Mouse (Mus musculus): Measurements from ENCODE around the gene Aipl1. TPM values are rescaled to one million over a fixed set of nuclear protein-coding genes. Genes with fewer than 3 reads are reported as not detected.

Aipl1 gene
- total RNA-seq (2021), result not detected

GRCm38 (mm10) chr11:72037409-72037808 lies at the start of gene Aipl1:
Aipl1 (minus strand) TSS chr11:72037509.
- DNase-seq (ENCODE audit: low spot score in 2 of 2), result no peak
- intact Hi-C loops (cut with DNase I), result loop anchor here (2.0 kb wide), 1 partner anchor 691 kb away; no protein-coding TSS in a partner anchor

- intact Hi-C loops (cut with DNase I), result loop anchor here (2.0 kb wide), 1 partner anchor 48 kb away; the partner anchor contains the start of gene Pitpnm3
- peak; percentile 73 to 78 for DNase-seq (ENCODE audit: low spot score in 2 of 2)
These were observed 49.1 kb upstream of the Aipl1 start for GRCm38 (mm10) chr11:72086251-72087046.

DNA sequence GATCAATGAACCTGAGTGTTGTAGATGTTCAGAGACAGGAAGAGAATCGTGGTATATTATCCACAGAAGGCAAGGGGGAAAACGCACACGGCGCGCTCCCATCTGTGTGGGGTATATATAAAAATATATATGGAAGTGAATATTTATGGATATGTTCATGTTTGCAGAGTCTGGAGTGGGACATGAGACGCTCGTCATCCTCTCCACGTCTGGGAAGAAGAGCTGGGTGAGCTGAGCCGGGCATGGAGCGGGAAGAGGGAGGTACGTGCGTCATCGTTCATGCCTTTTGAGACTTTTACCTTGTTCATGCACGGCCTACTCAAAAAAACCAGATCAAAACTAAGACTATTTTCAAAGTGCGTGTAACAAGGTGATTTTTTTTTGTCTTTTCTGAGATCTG lies 47.0 kb upstream of the Aipl1 start:
- intact Hi-C loops (cut with DNase I), result no loop called here
- peak; percentile 39 to 52 for DNase-seq (ENCODE audit: low spot score in 2 of 2)

DNA sequence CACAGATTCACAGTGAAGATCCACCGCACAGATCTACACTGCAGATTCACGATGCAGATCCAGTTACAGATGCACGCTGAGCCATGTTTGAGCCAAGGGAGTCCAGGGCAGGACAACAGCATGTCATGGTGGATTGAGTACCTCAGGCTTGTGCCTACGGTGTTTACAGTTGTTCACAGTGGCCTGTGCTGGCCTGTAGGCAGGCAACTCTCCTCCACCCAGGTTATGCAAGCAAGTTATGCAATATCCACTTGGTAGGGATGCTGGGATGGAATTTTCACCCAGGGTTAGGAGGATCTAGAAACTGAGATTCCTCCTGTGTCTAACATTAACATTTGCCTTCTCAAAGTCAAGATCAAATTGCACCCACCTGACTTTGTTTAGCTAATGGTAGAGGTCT lies 45.3 kb upstream of the Aipl1 start:
- intact Hi-C loops (cut with DNase I), result no loop called here
- no peak for DNase-seq (ENCODE audit: low spot score in 2 of 2)

- intact Hi-C loops (cut with DNase I), result no loop called here
- no peak for DNase-seq (ENCODE audit: low spot score in 2 of 2)
These were observed 43.2 kb upstream of the Aipl1 start for GRCm38 (mm10) chr11:72080461-72080860.

- intact Hi-C loops (cut with DNase I), result no loop called here
- no peak for DNase-seq (ENCODE audit: low spot score in 2 of 2)
These were observed 41.3 kb upstream of the Aipl1 start for GRCm38 (mm10) chr11:72078647-72079046.

GRCm38 (mm10) chr11:72078056-72078455 lies 40.7 kb upstream of the Aipl1 start:
- intact Hi-C loops (cut with DNase I), result no loop called here
- no peak for DNase-seq (ENCODE audit: low spot score in 2 of 2)

DNA sequence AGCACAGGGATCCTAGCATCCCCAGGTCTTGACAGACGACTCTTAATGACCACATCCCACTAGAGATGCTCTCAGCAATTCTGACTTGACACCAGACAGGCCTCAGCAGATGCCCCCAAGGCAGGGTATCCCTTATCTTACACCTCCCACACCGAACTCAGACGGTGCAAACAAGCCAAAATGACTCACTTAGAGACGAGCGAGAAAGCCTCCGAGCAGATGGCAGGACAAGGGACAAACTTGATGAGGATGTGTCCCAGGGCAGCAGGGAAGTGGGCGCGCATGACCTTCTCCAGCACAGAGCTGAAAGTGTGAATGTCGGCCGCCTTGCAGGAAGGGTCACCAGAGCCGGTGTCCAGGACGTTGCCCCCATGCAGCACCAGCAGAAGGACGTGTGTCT lies 36.9 kb upstream of the Aipl1 start:
- intact Hi-C loops (cut with DNase I), result no loop called here
- peak; percentile 30 to 34 for DNase-seq (ENCODE audit: low spot score in 2 of 2)

DNA sequence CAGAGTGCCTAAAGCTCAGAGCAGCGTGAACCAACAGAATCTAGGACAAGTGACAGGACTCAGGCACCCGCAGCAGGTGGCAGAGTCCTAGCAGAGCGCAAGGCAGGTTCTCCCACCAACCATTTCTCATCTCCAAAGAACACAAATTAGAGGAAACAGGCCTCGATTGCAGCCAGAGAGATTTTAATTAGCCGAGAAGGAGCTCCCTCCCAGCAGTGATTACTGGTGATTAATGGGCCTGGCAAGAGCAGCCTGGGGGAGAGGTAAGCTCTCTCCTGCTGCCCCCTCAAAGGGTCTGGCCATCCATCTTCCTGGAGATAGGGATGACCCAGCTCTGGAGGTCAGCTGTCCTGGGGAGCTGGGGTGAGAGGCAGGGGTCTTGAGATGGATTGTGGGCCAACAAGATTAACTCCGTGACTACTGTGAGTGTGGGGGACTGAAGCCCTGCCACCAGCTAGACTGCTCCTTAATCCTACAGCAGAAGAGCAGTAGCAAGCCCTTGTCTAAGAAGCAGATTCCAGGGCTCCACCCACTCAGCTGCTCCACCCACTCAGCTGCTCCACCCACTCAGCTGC lies 35.1 kb upstream of the Aipl1 start:
- intact Hi-C loops (cut with DNase I), result no loop called here
- DNase-seq (ENCODE audit: low spot score in 2 of 2), result no peak

DNA sequence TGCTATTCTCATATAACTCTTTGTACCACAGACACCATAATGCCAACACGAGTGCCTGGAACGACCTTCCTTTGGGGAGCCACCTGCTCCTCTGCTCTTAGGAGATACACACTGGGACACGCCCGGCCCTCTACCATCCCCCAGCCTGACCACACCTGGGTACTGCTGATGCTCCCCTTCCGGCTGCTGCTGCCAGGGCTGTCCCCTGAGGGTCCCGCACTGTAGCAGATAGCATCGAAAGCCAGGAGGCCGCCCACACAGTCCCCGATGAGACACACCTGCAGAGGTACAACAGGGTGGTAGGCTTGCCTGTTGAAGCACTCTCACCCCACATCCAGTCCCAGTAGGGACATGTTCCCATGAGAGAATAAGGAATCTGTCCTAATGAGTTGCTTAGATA lies 33.4 kb upstream of the Aipl1 start:
- no peak for DNase-seq (ENCODE audit: low spot score in 2 of 2)
- intact Hi-C loops (cut with DNase I), result no loop called here

DNA sequence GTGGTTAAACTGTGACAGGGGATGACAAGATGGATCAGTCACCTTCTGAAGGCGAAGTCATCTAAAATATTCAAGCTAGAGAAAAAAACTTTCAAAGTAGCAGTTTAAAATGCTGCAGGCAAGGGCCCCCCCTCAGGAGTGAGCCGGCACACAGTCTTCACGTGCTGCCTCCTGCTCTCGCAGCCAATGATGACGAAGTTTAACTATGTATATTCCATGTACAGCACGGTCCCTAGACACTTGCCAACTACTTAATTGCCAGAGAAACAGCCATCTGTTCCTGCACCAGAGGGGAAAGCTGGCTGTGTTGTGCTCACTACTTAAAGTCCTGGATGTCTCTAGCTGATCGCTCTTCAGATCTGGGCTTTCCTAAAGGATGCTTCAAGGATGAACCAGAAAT lies 30.7 kb upstream of the Aipl1 start:
- intact Hi-C loops (cut with DNase I), result no loop called here
- DNase-seq (ENCODE audit: low spot score in 2 of 2), result no peak

GRCm38 (mm10) chr11:72067326-72067725 lies 30.0 kb upstream of the Aipl1 start:
- DNase-seq (ENCODE audit: low spot score in 2 of 2), result no peak
- intact Hi-C loops (cut with DNase I), result no loop called here

GRCm38 (mm10) chr11:72066330-72066729 lies 29.0 kb upstream of the Aipl1 start:
- intact Hi-C loops (cut with DNase I), result no loop called here
- no peak for DNase-seq (ENCODE audit: low spot score in 2 of 2)

DNA sequence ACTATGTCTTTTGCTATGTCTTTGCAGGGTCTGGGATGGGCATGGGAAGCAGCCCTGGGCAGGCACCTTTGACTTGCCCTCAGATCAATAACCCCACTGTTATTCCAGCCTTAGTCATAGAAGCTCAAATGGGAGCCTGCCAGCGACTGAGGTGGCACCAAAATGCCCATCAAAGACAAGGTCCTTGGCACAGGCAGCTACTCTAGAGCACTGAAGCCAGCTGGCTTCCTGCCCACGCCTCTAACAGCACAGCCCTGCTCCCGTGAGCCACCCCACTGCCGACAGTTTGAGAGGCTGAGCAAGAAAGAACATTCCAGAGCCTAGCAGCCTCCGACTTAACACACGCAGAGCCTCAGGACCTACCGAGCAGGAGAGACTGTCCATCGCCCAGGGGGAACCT lies 27.8 kb upstream of the Aipl1 start:
- intact Hi-C loops (cut with DNase I), result no loop called here
- DNase-seq (ENCODE audit: low spot score in 2 of 2), result no peak

GRCm38 (mm10) chr11:72064414-72064813 lies 27.1 kb upstream of the Aipl1 start:
- intact Hi-C loops (cut with DNase I), result no loop called here
- no peak for DNase-seq (ENCODE audit: low spot score in 2 of 2)

GRCm38 (mm10) chr11:72061093-72061620 lies 23.8 kb upstream of the Aipl1 start:
- intact Hi-C loops (cut with DNase I), result no loop called here
- DNase-seq (ENCODE audit: low spot score in 2 of 2), result no peak

- intact Hi-C loops (cut with DNase I), result no loop called here
- no peak for DNase-seq (ENCODE audit: low spot score in 2 of 2)
These were observed 23.1 kb upstream of the Aipl1 start for GRCm38 (mm10) chr11:72060416-72060815.

- no peak for DNase-seq (ENCODE audit: low spot score in 2 of 2)
- intact Hi-C loops (cut with DNase I), result no loop called here
These were observed 19.9 kb upstream of the Aipl1 start for GRCm38 (mm10) chr11:72057166-72057565.

- intact Hi-C loops (cut with DNase I), result no loop called here
These were observed 17.9 kb upstream of the Aipl1 start for GRCm38 (mm10) chr11:72055176-72055575.

DNA sequence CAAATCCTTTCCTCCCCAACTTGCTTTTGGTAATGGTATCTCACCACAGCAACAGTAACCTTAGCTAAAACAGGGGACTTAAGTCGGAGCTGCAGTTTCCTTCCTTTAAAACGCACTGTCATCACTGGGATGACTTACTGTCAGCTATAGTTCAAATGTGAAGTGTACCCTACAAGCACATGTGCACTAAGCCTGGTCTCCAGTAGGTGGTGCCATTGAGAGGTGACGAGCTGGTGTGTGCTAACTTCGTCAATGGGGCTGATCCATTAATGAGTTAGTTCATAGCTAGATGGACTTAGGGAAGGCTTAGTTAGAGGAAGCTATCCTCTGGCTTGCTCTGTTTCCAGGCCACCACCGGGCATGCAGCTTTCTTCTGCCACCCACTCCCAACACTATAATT lies 15.3 kb upstream of the Aipl1 start:
- DNase-seq (ENCODE audit: low spot score in 2 of 2), result peak; percentile 60 to 69
- intact Hi-C loops (cut with DNase I), result loop anchor here (2.0 to 5.0 kb wide), 3 partner anchors 82 to 155 kb away; partner anchors contain the start of genes 4933427D14Rik, Gm43951, Pitpnm3 and Txndc17

More at GRCm38 (mm10) chr11:72055176-72055575, 17.9 kb upstream of the Aipl1 start:
- no peak for DNase-seq (ENCODE audit: low spot score in 2 of 2)

DNA sequence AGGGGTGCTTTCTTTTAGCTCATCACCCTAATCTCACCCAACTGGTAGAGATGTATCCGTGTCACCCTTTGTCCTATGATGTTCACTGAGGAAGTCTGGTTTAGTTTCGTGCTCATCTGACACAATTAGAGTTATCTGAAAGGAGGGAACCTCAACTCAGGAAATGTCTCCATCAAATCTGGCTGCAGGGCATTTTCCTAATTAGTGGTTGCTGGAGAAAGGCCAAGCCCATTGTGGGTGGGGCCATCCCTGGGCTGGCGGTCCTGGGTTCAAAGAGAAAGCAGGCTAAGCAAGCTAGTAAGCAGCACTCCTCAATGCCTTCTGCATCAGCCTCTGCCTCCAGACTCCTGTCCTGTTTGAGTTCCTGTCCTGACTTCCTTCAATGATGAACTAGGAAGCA lies 14.9 kb upstream of the Aipl1 start:
- DNase-seq (ENCODE audit: low spot score in 2 of 2), result no peak
- intact Hi-C loops (cut with DNase I), result loop anchor here (2.0 to 5.0 kb wide), 3 partner anchors 83 to 155 kb away; partner anchors contain the start of genes 4933427D14Rik, Gm43951, Pitpnm3 and Txndc17
